Comparison of ENCODE assay signal across 9 mouse cellular contexts in the genomic region with DNA sequence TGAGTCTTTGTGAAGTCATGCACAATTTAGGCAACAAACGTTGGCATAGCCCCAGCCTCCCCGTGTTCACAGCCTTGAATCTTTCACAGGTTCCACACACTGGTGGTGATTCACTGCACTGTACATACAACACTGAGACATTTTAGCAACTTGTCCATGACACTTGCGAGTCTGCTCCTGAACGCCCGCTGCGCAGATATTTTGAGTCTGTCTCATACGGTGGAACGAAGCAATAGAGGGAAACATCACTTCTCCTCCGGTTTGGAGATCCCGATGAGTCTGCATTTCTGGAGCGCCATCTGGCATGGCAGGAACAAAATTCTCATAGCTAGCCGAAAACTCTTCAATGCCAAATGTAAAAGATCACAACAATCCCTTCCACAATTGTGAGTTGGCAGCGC. TPM values are rescaled to one million over a fixed set of nuclear protein-coding genes. Genes with fewer than 3 reads are reported as not detected.
DNase-seq lines count a peak whose midpoint lies in the region; ATAC-seq and TF ChIP-seq lines count a peak whose summit lies in the region.
"Had no signal": no experiment of that assay in that cellular context is flagged by ENCODE, and none has a peak within 500 bp of the region (broad histone marks: within the 10 kb centered on the region; RNA-seq: fewer than 3 reads in every experiment).

No protein-coding gene starts in this region.

- H3K27ac ChIP-seq in midbrain, postnatal 0 days (ENCODE audit: low read depth, low read length), result no peak overlapping the region
- no peak overlapping the region for H3K27ac ChIP-seq in hindbrain, embryonic 11.5 days (ENCODE audit: low read depth, low read length)
- H3K27ac ChIP-seq: liver, embryonic 15.5 days had no signal

- TF ChIP-seq CTCF in midbrain, postnatal 0 days (IDR thresholded peaks at IDR 0.05), result no peak

- H3K9me3 ChIP-seq in midbrain, postnatal 0 days (ENCODE audit: low read length), result no peaks in the 10 kb centered on the region
- H3K9me3 ChIP-seq in hindbrain, embryonic 11.5 days (ENCODE audit: control insufficient read depth, low read length), result no peaks in the 10 kb centered on the region
- H3K9me3 ChIP-seq: liver, embryonic 15.5 days had no signal

- H3K27me3 ChIP-seq in midbrain, postnatal 0 days (ENCODE audit: insufficient read depth, low read length), result no peaks in the 10 kb centered on the region
- H3K27me3 ChIP-seq in hindbrain, embryonic 11.5 days (ENCODE audit: control insufficient read depth, insufficient read depth, low read length), result no peaks in the 10 kb centered on the region
- H3K27me3 ChIP-seq: liver, embryonic 15.5 days had no signal

- no peak for ATAC-seq in midbrain, postnatal 0 days (ENCODE audit: low FRiP score)
- ATAC-seq in hindbrain, embryonic 11.5 days (ENCODE audit: low FRiP score), result no peak

- WGBS in midbrain, postnatal 0 days, result 85% methylated on average over 13 of the region's 13 CpGs
- 94% methylated on average over 13 of the region's 13 CpGs for WGBS in hindbrain, embryonic 11.5 days

- H3K36me3 ChIP-seq in midbrain, postnatal 0 days (ENCODE audit: insufficient read depth, low read length), result no peaks in the 10 kb centered on the region
- no peaks in the 10 kb centered on the region for H3K36me3 ChIP-seq in hindbrain, embryonic 11.5 days (ENCODE audit: control insufficient read depth, insufficient read depth, low read length)
- H3K36me3 ChIP-seq: liver, embryonic 15.5 days had no signal

- peaks cover 12% of the 10 kb centered on the region for H3K4me1 ChIP-seq in midbrain, postnatal 0 days (ENCODE audit: insufficient read depth, low read length)
- peaks cover 5% of the 10 kb centered on the region; the same call in 1 of the 2 replicates for H3K4me1 ChIP-seq in hindbrain, embryonic 11.5 days (replicated peaks; ENCODE audit: control insufficient read depth, insufficient read depth, low read length)
- H3K4me1 ChIP-seq: liver, embryonic 15.5 days had no signal

- H3K4me2 ChIP-seq in midbrain, postnatal 0 days (ENCODE audit: low read depth, low read length, poor library complexity, severe bottlenecking), result no peak overlapping the region
- H3K4me2 ChIP-seq in hindbrain, embryonic 11.5 days (replicated peaks; ENCODE audit: low read depth, low read length), result no peak overlapping the region
- H3K4me2 ChIP-seq: liver, embryonic 15.5 days had no signal

- H3K9ac ChIP-seq in midbrain, postnatal 0 days (replicated peaks; ENCODE audit: low read length, poor library complexity, severe bottlenecking), result no peak overlapping the region
- no peak overlapping the region for H3K9ac ChIP-seq in hindbrain, embryonic 11.5 days (ENCODE audit: low read depth, low read length)
- H3K9ac ChIP-seq: liver, embryonic 15.5 days had no signal

- peak; percentile 16 for DNase-seq in urinary bladder, postnatal 14 days (ENCODE audit: low spot score)
- no peak for DNase-seq in urinary bladder, postnatal 10 days (ENCODE audit: low spot score)
- peak; percentile 48 to 70 for DNase-seq in frontal cortex, postnatal 25 days (ENCODE audit: low spot score in 2 of 2)
- DNase-seq in left cerebral cortex, adult 11 months (ENCODE audit: low spot score), result peak; percentile 59
- peak; percentile 81 to 87 for DNase-seq in right cerebral cortex, postnatal 36 days (ENCODE audit: low spot score in 2 of 2)
- DNase-seq in midbrain, postnatal 0 days (ENCODE audit: low spot score), result no peak
- DNase-seq in hindbrain, embryonic 11.5 days (ENCODE audit: low spot score), result no peak
- no peak for DNase-seq in embryo, embryonic 11 days

- H3K4me3 ChIP-seq in midbrain, postnatal 0 days (ENCODE audit: low read depth, low read length), result no peak overlapping the region
- no peak overlapping the region for H3K4me3 ChIP-seq in hindbrain, embryonic 11.5 days (ENCODE audit: low read depth, low read length)
- H3K4me3 ChIP-seq: liver, embryonic 15.5 days had no signal

RNA-seq across cellular contexts. Expression of gene Tnrc6a, which starts 57.7 kb away (rescaled TPM):
- 53.2 and 70.6 TPM in 2 replicates for total RNA-seq in midbrain, postnatal 0 days (2014; rRNA removed)
- 53.4 and 73.9 TPM in 2 replicates for polyA plus RNA-seq in midbrain, postnatal 0 days (2015; fragmentation: Nextera tagmentation; extraction: Ambion mirVana)
- 44.0 and 61.3 TPM in 2 replicates for polyA plus RNA-seq in hindbrain, embryonic 11.5 days (2014; fragmentation: Nextera tagmentation; extraction: Ambion mirVana)

Comparison
In these comparisons a context has a peak if more than half of its experiments do, and no peak if none do; other contexts are left out.
1. DNase-seq: peak in urinary bladder, postnatal 14 days (single experiment), frontal cortex, postnatal 25 days (2 of 2), left cerebral cortex, adult 11 months (single experiment) and right cerebral cortex, postnatal 36 days (2 of 2); none in urinary bladder, postnatal 10 days (single experiment), midbrain, postnatal 0 days (single experiment), hindbrain, embryonic 11.5 days (single experiment) and embryo, embryonic 11 days (single experiment).